Mouse (Mus musculus) mouse trophoblast stem cell (cell line): Measurements from ENCODE around the gene Amph.
"Not testable (repeated sequence)": the region's sequence is repeated elsewhere in the genome, so short reads cannot be mapped to it uniquely, and the experiment has no call there.

Experiments
- in situ Hi-C, 2 experiments: fragments of 300-500 bp; cut with MseI, MboI; formaldehyde crosslinking; loops; 2 replicates in 1 of 2; 3 replicates in 1 of 2; pipeline ENCODE4 v1.15.1; 2025

Amph gene

GRCm38 (mm10) chr13:19025906-19026305 is 77.9 kb downstream of the Amph start:
- in situ Hi-C loops, result no loop called here

- in situ Hi-C loops, result no loop called here
These were observed 78.9 kb downstream of the Amph start for GRCm38 (mm10) chr13:19026923-19027322.

GRCm38 (mm10) chr13:19027766-19028350 is 79.9 kb downstream of the Amph start:
- in situ Hi-C loops, result no loop called here

DNA sequence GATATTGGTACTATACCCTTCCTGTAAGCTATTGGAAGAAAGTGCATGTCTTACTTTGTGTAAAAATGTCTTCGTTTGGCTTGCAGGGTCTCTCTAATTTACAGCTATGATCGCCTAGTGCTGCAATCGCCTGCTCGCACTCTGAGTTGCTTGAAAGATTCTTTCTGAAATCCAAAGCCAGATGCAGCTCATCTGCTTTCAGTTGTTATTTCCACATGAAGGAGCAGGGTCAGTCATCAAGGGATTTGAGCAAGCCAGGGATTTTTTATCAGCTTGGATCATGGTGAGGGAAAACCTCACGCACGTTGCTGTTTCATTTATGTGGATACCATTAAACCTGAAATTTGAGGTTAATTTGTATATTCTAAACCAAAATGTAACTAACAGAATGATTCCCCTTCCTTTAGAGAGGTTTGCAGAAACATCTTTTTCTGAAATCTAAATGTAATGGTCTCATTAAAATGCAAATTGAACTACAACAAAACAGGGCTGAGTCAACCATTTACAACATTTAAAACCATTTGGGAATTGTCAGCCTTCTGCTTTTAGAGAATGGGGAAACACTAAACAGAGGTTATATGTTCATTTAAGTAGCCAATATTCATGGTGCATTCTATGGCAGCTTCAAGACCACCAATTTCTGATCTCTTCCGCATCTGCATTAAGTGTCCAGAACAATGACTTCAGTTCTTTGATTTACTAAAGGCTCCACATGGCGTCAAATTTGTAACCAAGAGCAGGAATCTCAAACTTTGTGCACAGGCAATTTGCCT is 84.1 kb downstream of the Amph start:
- in situ Hi-C loops, result no loop called here

GRCm38 (mm10) chr13:19052090-19052489 is 104.1 kb downstream of the Amph start:
- in situ Hi-C loops, result no loop called here

DNA sequence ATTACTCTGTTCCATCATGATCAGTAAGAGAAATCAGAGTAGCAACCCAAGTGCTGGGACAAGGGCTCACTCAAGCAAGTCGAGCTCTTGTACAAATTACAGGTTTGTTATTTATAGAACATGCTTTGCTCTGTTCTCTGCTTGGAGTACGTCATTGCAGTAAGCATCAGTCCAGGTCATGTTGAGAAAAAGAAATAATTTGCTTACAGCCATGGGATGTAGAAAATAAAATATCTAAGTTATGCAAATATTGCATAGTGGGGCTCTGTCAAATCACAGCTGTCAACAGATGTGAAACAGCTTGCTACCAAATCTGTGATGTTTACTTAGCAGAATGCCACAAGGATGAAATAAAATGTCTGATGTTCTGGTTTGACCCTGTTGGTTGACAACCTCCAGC is 106.5 kb downstream of the Amph start:
- in situ Hi-C loops, result no loop called here

- in situ Hi-C loops, result no loop called here
These were observed 124.3 kb downstream of the Amph start for GRCm38 (mm10) chr13:19072261-19072660.

DNA sequence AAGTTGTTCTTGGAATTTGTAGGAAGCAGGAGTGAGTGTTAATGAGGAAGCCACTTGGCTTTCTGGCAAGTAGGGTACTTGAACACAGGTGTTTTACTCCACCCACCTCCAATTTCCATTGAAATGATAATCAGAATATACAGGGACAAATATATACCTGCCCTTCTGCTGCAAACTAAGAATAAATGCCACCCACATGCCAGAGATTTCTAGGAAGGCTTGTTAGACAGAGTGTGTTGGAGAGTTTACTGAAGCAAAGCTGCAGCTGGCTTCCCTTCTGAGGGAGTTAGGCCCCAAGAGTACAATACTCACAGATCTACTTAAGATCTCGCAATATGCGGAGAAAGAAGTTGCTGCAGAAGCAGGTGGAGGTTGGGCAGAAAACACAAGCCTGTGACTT is 129.4 kb downstream of the Amph start:
- in situ Hi-C loops, result no loop called here

GRCm38 (mm10) chr13:19081932-19082331 is 133.9 kb downstream of the Amph start:
- in situ Hi-C loops, result no loop called here

DNA sequence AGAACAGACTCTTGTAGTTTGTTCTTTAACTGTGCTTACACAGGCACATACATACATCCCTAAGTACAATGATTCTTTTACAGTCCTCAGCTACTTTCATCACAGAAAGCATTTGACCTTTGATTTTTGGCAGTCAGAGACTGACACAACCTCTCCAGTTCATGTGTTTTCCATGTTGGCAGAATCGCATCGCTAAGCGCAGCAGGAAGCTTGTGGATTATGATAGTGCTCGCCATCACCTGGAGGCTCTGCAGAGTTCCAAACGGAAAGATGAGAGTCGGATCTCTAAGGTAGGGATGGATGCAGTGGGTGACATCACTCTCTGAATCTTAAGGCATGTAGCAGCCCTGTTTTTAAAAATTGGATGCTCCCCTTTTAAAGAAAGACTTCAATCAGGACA is 146.6 kb downstream of the Amph start:
- in situ Hi-C loops, result no loop called here

GRCm38 (mm10) chr13:19097117-19097516 is 149.1 kb downstream of the Amph start:
- in situ Hi-C loops, result no loop called here

GRCm38 (mm10) chr13:19101889-19102402 is 153.9 kb downstream of the Amph start:
- in situ Hi-C loops, result no loop called here

DNA sequence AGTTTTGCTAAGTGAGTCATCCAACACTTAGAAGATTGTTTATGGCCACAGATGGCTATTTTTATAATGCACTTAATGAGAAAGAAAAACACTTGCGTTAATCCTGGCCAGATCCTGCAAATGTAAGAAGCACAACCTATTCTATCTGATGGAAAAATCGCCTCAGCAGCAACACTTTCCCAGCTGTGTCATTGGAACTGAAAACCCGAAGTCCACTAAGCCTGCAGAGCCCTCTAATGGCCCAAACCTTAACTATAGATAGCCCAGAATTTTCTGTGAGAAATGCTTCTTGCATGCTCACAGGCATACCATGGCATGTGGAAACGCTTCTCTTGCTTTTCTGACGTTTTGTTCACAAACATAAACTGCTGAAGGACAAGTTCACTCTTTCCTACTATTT is 158.4 kb downstream of the Amph start:
- in situ Hi-C loops, result no loop called here

GRCm38 (mm10) chr13:19109331-19109730 is 161.3 kb downstream of the Amph start:
- in situ Hi-C loops, result no loop called here

DNA sequence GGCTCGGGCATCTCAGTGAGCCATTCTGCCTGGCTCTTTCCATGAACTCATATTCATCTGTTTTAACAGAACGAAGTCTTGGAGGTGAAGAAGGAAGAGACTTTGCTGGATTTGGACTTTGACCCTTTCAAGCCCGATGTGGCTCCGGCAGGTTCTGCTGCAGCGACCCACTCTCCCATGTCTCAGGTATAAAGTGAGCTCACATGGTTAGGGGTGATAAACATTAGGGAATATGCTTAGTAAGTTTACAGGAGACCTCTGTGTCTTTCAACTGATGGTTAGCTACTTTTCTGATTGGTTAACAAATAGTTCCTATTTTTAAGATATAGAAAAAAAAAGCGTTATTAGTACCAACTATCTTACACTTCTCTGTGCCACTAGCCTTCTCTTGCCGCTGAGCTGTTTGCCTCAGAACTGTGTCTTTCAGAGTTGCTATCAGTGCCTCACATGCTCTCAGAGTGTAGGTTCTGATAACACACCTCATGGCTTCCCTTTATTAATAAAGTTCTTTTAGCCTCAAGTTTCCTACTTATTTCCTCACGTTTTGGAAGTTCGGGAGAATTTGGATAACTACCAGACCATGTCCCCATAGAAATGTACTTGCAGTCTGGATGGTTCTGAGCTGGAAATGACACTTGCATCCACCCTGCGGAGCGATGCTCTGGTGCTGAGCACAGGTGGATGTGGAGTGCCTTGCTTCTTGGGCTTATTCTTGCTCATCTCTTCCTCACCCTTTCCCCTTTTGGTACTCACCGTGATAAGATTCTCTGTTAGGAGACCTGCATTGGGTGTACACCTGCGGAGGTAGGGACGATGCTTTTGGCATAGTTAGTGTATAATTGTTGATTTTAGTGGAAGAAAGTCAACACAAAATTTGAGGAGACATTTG is 165.3 kb downstream of the Amph start:
- in situ Hi-C loops, result no loop called here

DNA sequence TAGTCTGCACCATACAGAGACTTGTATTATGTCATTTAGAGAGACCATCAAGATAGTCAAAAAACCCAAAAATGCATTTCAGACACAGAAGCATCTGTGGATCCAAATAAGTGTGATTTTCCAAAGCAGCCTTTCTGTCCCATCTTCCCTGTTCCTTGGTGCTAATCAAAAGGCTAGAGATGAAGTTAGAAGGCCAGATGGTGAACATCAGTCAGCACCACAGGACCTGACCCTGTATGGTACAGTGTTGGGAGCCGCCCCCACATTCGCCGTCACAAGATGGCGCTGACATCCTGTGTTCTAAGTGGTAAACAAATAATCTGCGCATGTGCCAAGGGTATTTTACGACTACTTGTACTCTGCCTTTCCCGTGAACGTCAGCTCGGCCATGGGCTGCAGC is 166.8 kb downstream of the Amph start:
- in situ Hi-C loops, result not testable (repeated sequence)

DNA sequence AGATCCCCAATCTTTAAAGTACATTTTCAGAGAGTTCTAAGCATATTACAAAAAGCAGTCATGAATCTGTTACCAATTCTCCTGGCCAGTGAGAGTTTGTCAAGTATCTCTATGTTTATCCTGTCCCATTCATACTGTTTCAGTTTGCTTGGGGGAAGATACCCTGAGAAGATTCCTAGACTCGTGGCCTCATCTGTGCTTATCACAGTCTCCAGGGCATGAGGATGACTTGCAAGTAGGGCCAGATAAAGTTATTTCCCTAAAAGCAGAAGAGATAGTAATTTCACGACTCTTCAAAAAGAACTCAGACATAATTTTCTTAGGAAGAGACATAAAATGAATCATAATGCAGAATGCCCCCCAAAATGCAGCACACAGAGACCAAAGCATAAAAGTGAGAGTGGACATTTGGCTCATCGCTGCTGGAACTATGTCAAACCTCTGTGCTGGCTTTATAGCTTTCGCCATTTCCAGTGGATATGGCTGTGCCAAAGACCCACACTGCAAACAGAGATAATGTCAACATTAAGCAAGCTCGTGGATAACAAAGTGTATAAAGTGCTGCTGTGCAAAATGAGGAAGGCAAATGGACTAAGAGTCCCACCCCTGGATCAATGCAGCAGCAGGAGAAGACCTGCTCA is 179.0 kb downstream of the Amph start:
- in situ Hi-C loops, result no loop called here

DNA sequence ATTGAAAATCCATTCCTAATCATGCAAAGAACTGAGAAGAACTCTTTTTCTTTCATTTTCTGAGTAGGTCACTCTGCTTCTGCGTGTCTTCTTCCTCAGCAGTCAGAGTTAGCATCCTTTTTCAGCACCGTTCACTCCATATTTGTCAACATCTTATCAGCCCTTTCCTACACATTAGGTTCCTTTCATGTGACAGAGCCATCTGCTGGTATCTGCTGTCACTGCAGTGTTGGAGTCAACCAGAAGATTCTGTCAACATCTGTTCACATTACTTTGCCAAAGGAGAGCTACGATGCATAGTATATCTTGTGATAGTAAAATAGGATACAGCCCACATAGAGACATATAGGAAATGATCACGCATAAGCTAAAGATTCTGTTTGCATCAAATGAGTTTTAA is 185.8 kb downstream of the Amph start:
- in situ Hi-C loops, result no loop called here

DNA sequence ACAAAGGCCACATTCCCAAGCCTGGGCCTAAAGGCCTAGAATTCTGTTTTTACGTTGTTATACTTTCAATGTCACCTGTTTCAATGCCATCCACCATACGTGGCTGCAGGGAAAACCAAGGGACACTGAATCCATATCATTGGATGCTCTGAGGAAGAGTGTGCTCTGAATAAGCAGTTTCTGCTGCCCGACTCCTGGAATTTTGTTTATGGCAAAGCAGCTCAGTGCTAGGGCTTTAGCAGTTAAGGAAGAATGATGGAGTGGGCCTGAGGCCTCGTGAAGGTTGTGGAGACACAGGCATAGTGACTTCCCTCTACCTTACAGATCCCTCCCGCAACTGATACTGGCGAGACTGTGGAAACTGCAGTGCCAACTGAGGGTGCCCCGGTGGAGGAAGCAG is 189.2 kb downstream of the Amph start:
- in situ Hi-C loops, result no loop called here

DNA sequence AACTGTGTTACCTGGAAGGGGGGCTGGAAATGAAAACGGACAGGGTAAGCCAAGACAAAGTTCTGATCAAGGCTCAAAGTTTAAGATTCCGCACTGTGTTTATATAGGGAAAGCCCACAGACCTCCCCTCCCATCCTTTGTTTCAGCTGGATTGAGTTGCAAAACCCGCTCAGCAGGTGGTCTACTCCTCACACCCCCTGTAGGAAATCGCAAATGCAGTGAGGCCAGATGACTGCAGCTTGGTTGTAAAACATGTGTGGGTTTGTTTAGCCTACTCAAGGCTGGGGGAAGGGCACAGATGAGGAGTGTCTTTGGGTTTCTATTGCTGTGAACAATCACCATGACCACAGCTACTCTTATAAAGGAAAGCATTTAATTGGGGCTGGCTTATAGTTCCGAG is 189.9 kb downstream of the Amph start:
- in situ Hi-C loops, result no loop called here

DNA sequence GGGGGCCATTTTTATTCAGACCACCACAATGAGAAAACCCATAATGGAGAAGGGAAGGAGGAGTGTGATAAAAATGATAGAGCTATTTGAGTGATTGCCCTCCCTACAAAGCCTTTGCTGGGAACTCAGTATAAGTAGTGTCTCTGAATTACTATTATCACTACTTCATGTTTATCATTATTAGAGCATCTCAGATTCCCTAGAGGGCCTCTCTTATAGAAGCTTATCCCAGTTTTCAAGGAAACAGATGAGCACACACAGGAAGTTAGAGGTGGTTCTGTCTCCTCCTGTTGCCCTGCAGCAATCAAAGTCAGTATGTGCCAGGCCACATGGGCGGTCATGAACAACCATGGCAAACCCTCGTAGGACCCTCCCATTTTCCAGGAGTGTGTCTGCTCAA is 190.5 kb downstream of the Amph start:
- in situ Hi-C loops, result no loop called here

DNA sequence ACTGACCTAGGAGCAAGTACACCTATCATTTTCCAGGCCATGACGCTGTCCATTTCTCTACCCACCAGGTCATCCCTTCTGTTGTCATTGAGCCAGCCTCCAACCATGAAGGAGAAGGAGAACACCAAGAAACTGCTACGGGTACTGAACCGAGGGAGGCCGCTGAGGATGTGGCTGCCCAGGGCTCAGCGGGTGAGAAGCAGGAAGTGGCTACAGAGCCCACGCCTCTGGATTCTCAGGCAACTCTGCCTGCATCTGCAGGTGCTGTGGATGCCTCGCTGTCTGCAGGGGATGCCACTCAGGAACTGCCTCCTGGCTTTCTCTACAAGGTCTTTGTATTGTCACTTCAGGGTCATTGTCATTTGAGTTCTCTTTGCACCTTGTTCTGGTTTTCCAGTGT is 191.1 kb downstream of the Amph start:
- in situ Hi-C loops, result no loop called here
